Mouse (Mus musculus) megakaryocyte, embryonic 14.5 days (primary cell): Measurements from ENCODE around the gene Tns4.

Experiments used
- FLI1 ChIP-seq: IDR thresholded peaks from 2 replicates; pipeline ENCODE4 v1.6.1; 2012; ENCODE audit warnings: low read length, inconsistent platforms, mixed read lengths
- GATA1 ChIP-seq: IDR thresholded peaks from 3 replicates; pipeline ENCODE4 v1.6.1; 2012; ENCODE audit warnings: mixed read lengths, low read length, inconsistent platforms, borderline replicate concordance

GRCm38 (mm10) chr11:99068455-99068854 is 20.7 kb downstream of the Tns4 start:
- TF ChIP-seq GATA1 (no peak), FLI1 (no peak)
